Mouse (Mus musculus) heart, postnatal 14 days (tissue): ENCODE measurements around the gene Tradd. TPM values are rescaled to one million over a fixed set of nuclear protein-coding genes. Genes with fewer than 3 reads are reported as not detected.

Source experiments
- DNase-seq, 2 experiments: peaks; one replicate each; pipeline ENCODE4 v3.0.0; 2021 to 2022
- intact Hi-C: fragments of 180-260 bp; cut with DNase I; formaldehyde crosslinking; loops from one replicate; pipeline ENCODE4 v1.15.1; 2025
- microRNA-seq, 2 experiments: library from miRNA; unstranded; fragments of <30 nt; microRNA quantifications; one replicate each; pipeline ENCODE4 v1.2.0; 2021 to 2022
- total RNA-seq, 2 experiments: library from RNA; stranded (reverse); gene quantifications; 2 replicates each; pipeline ENCODE4 v1.2.3; 2021

The Tradd gene
- total RNA-seq, 2 experiments from 2014 or later, result 6.3 to 7.2 TPM

- DNase-seq, result no peak
- intact Hi-C loops, result loop anchor here (10.0 kb wide), 1 partner anchor 265 kb away; the partner anchor contains the start of gene Ces2f
Observed at GRCm38 (mm10) chr8:105209153-105210110, 55.0 kb downstream of the Tradd start.

Small RNA genes lying within 50 kb of the gene (microRNA-seq; reads per million reads assigned to microRNA genes)
- gene Gm27320 (0 reads per million in 2 experiments), gene Mir328 (1,532 to 10,548 reads per million in 2 experiments)

Other genes starting within 250 kb of the Tradd start
- gene Ces3a, start 216.0 kb downstream of the Tradd start, total RNA-seq, result not detected
- gene Ces3b, start 180.9 kb downstream of the Tradd start, total RNA-seq, result not detected
- not detected for gene Ces4a, start 132.8 kb downstream of the Tradd start, total RNA-seq
- gene Cbfb, start 93.9 kb downstream of the Tradd start, total RNA-seq, result 10 to 100 TPM; 24.4 to 27.9 TPM
- 10 to 100 TPM; 16.7 to 22.0 TPM for gene D230025D16Rik, start 39.5 kb downstream of the Tradd start, total RNA-seq
- gene B3gnt9, start 9.5 kb downstream of the Tradd start, total RNA-seq, result 1 to 10 TPM; 5.1 to 5.6 TPM
- gene Fbxl8, start within 50 bp of the Tradd start, total RNA-seq, result 1 to 10 TPM; 2.4 to 3.1 TPM
- gene Hsf4, start 5.2 kb upstream of the Tradd start, total RNA-seq, result under 1 TPM; 0.73 to 0.96 TPM
- gene Nol3, start 11.5 kb upstream of the Tradd start, total RNA-seq, result 10 to 100 TPM; 17.9 to 19.0 TPM
- gene 4931428F04Rik, start 25.3 kb upstream of the Tradd start, total RNA-seq, result 1 to 10 TPM; 1.5 to 3.2 TPM
- gene Exoc3l, start 31.5 kb upstream of the Tradd start, total RNA-seq, result 1 to 10 TPM; 8.5 to 8.6 TPM
- 10 to 100 TPM; 21.9 to 24.8 TPM for gene E2f4, start 33.1 kb upstream of the Tradd start, total RNA-seq
- 1 to 10 TPM in 1 of 2 experiments, under 1 TPM in 1; 0.86 to 1.2 TPM for gene Elmo3, start 41.0 kb upstream of the Tradd start, total RNA-seq
- 1 to 10 TPM; 1.7 to 1.9 TPM for gene Lrrc29, start 61.7 kb upstream of the Tradd start, total RNA-seq
- 10 to 100 TPM; 23.3 to 29.6 TPM for gene Tmem208, start 61.7 kb upstream of the Tradd start, total RNA-seq
- 1 to 10 TPM; 9.2 to 9.4 TPM for gene Fhod1, start 83.3 kb upstream of the Tradd start, total RNA-seq
- under 1 TPM; 0.83 to 0.86 TPM for gene Slc9a5, start 84.2 kb upstream of the Tradd start, total RNA-seq
- gene Plekhg4, start 108.7 kb upstream of the Tradd start, total RNA-seq, result not detected
- not detected for gene Kctd19, start 148.9 kb upstream of the Tradd start, total RNA-seq
- gene Lrrc36, start 149.0 kb upstream of the Tradd start, total RNA-seq, result under 1 TPM; 0.68 to 0.86 TPM
- 10 to 100 TPM; 47.7 to 50.1 TPM for gene Tppp3, start 206.9 kb upstream of the Tradd start, total RNA-seq
- 10 to 100 TPM; 14.9 to 16.3 TPM for gene Zdhhc1, start 232.3 kb upstream of the Tradd start, total RNA-seq